Mouse (Mus musculus): ENCODE data around the gene Gm39653. TPM values are rescaled to one million over a fixed set of nuclear protein-coding genes. Genes with fewer than 3 reads are reported as not detected.

The Gm39653 gene
- polyA plus RNA-seq, 1 experiment from 2014 or later = not detected

DNA sequence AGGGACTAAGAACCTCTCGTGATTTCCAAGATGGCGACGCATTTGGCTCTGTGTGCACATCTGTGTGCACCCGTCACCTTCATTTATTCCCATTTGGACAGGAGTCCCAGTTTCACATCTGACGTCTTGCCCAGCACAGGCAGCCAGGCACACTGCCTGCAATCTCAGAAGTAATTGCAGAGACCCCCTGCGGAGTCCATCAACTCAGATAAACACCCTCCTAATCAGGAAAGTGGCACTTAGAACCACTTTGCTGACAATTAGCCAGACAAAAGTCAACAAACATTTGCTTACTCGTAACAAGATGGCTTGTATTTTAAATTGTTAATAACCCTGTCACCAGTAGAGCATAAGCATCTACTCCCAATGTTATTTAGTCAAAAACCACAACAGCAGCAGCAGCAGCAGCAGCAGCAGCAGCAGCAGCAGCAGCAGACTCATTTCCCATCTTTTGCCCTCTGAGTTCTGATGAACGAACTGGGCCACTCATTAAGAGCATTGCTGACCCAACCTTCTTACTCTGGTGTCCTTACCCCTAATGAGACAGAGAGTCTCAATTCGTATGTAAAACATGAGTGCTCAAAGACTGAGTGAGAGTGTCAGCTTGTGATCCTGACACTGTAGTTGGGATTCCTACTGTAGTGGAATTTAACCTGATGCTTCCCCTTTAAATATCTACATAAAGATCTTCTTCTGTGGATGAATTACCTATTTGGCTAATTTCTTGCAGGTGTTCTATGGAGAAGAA lies 51.6 kb downstream of the Gm39653 start:
- WGBS = 46% methylated on average over 9 of the region's 9 CpGs
- Histone ChIP-seq H3K4me1 (replicated peaks; ENCODE audit: control insufficient read depth, insufficient read depth, low read length) (no peaks in the 10 kb centered on the region), H3K9me3 (ENCODE audit: control insufficient read depth, low read length) (no peaks in the 10 kb centered on the region), H3K27ac (ENCODE audit: low read depth, low read length) (no peak overlapping the region), H3K9ac (ENCODE audit: low read depth, low read length) (no peak overlapping the region), H3K4me3 (ENCODE audit: low read depth, low read length) (no peak overlapping the region), H3K36me3 (ENCODE audit: control insufficient read depth, insufficient read depth, low read length) (no peaks in the 10 kb centered on the region), H3K4me2 (no peak overlapping the region), H3K27me3 (replicated peaks; ENCODE audit: control insufficient read depth, insufficient read depth, low read length) (no peaks in the 10 kb centered on the region)
- ATAC-seq (replicated peaks; ENCODE audit: low FRiP score) (no peak), DNase-seq (ENCODE audit: low spot score) (no peak)

DNA sequence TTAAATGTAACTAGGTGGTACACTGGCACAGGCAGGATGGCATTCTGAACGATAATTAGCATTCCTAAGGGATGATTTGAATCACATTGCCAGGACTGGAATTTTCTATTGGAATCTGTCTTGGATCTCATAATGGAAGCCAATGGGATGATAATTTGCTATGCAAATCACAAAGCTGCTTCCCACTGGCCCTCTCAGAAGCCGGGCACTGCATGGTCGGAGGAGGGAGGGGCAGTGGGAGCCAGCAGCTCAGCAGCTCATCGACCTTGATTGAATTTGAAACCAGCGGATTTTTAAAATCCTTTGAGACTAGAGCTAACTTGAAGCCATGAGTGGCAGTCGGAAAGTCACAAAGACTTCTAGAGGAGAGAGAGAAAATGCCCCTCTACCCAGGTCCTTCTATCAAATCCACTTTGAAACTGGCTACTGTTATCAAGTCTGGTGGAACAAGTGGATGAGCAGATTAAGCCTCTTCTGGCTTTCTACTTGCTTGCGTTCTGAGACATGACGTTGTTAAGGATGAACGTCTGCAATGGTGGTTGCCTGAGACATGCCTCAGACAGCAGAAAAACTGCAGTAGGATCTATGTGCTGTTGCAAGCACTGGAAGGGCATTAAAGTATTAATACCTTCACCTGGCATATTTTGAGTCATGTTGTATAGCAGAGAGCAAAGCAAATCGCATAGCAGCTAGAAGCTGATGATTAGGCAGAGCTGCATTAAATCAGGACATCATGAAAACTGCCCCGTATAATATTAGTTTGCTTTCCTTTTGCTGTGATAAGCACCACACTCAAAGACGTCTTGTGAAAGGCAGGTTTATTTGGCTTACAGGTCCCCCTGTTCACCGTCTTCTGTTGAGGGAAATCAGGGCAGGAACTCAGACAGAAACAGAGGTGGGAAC lies 52.4 kb downstream of the Gm39653 start:
- Histone ChIP-seq H3K4me2 (no peak overlapping the region), H3K9ac (ENCODE audit: low read depth, low read length) (no peak overlapping the region), H3K27me3 (replicated peaks; ENCODE audit: control insufficient read depth, insufficient read depth, low read length) (no peaks in the 10 kb centered on the region), H3K4me3 (ENCODE audit: low read depth, low read length) (no peak overlapping the region), H3K27ac (ENCODE audit: low read depth, low read length) (no peak overlapping the region), H3K9me3 (ENCODE audit: control insufficient read depth, low read length) (no peaks in the 10 kb centered on the region), H3K4me1 (replicated peaks; ENCODE audit: control insufficient read depth, insufficient read depth, low read length) (no peaks in the 10 kb centered on the region), H3K36me3 (ENCODE audit: control insufficient read depth, insufficient read depth, low read length) (no peaks in the 10 kb centered on the region)
- DNase-seq (ENCODE audit: low spot score) (no peak), ATAC-seq (replicated peaks; ENCODE audit: low FRiP score) (no peak)
- 28% methylated on average over 13 of the region's 13 CpGs for WGBS

DNA sequence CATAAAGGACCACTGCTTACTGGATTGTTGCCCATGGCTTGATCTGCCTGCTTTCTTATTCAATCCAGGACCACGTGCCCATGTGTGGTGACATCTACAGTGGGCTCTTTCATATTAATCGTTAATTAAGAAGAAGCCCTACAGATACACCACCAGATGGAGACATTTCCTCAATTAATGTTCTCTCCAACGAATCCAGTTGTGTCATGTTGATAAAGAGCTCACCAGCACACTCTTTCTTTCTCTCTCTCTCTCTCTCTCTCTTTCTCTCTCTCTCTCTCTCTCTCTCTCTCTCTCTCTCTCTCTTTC lies 53.0 kb downstream of the Gm39653 start:
- Histone ChIP-seq H3K27me3 (replicated peaks; ENCODE audit: control insufficient read depth, insufficient read depth, low read length) (no peaks in the 10 kb centered on the region), H3K9me3 (ENCODE audit: control insufficient read depth, low read length) (no peaks in the 10 kb centered on the region), H3K4me3 (ENCODE audit: low read depth, low read length) (no peak overlapping the region), H3K4me2 (no peak overlapping the region), H3K9ac (ENCODE audit: low read depth, low read length) (no peak overlapping the region), H3K36me3 (ENCODE audit: control insufficient read depth, insufficient read depth, low read length) (no peaks in the 10 kb centered on the region), H3K4me1 (replicated peaks; ENCODE audit: control insufficient read depth, insufficient read depth, low read length) (no peaks in the 10 kb centered on the region), H3K27ac (ENCODE audit: low read depth, low read length) (no peak overlapping the region)
- WGBS = 13% methylated on average over 3 of the region's 3 CpGs
- ATAC-seq (replicated peaks; ENCODE audit: low FRiP score) = no peak
- no peak for DNase-seq (ENCODE audit: low spot score)

Other genes starting within 250 kb of the Gm39653 start
- gene Adam23, start 170.1 kb upstream of the Gm39653 start, polyA plus RNA-seq (2014; fragmentation: Nextera tagmentation; extraction: Ambion mirVana) = 0.84 and 1.3 TPM in 2 replicates
- gene Dytn, start 71.0 kb downstream of the Gm39653 start, polyA plus RNA-seq (2014; fragmentation: Nextera tagmentation; extraction: Ambion mirVana) = not detected in 2 replicates
- not detected in 2 replicates for gene Mdh1b, start 114.3 kb downstream of the Gm39653 start, polyA plus RNA-seq (2014; fragmentation: Nextera tagmentation; extraction: Ambion mirVana)
- 89.3 and 99.7 TPM in 2 replicates for gene Fastkd2, start 114.6 kb downstream of the Gm39653 start, polyA plus RNA-seq (2014; fragmentation: Nextera tagmentation; extraction: Ambion mirVana)
- gene 4933402D24Rik, start 153.3 kb downstream of the Gm39653 start, polyA plus RNA-seq (2014; fragmentation: Nextera tagmentation; extraction: Ambion mirVana) = not detected in 2 replicates